Mouse (Mus musculus) ovary, postnatal 10 days (tissue): ENCODE measurements around the gene Pfkfb2.

ENCODE experiments used
- DNase-seq: peaks from one replicate; pipeline ENCODE4 v3.0.0; 2022; ENCODE audit warnings: low spot score

The Pfkfb2 gene

DNA sequence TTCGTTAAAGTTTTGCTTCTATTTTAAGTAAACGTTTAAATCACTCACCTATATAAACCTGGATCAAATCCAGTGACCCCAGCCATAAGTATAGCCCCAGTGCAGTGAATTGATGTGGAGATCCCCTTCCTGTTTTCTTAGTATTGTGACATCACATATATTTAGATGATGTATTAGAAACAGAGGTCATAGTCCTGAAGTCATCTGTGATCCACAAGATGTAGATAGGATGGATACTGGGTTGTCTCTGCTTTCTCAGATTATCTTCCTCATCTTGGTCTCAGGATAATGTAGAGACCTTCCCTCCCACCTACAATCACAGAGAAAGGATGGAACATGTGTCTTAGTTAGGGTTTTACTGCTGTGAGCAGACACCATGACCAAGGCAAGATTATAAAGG lies at the start of gene Pfkfb2:
Gene Pfkfb2, minus strand, starts transcription at position 101 of the 400 bp plus-strand sequence.
- no peak for DNase-seq

DNA sequence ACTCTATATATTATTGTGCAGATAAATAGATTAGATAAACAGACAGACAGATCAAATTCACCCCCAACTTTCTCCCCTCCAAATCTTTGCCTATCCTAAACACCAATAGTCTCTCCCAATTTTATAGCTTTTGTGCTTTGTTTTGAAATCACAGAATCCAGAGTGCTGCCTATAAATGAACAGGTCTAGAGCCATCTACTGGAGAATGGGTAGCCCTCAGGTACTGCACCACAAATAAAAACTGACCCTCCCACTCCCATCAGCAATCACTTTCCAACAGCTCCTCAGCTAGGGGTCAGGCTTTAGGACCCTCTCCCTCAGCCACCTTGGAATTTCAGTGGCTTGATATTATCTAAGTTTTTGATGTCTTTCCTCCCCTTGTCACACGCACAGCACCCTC lies 47.6 kb upstream of the Pfkfb2 start:
- no peak for DNase-seq

DNA sequence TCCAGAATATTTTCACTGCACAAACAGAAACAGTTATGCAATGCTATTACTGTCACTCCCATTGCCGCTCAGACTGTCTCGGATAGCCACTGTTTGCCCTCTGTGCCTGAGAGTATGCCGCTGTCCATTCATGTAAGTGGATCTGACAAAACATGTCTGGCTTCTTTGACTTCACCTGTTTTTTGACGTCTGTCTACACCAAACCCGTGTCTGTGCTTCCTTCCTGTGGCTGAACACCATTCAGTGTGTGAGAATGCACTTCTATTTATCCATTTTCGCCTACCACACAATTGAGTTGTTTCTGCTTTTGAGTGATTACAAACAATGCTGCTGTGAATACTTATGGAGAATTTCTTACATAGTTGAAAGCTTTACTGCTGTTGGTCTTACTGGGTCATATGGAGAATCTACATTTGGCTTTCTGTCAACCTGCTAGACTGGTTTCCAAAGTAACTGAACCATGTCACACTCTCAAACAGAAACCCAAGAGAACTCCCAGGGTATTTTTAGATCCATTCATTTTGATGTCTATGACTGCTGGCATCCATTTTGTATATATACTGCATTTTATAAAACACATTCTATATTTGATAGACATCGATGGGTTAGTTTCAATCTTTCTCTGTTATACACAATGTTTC lies 46.8 kb upstream of the Pfkfb2 start:
- no peak for DNase-seq

DNA sequence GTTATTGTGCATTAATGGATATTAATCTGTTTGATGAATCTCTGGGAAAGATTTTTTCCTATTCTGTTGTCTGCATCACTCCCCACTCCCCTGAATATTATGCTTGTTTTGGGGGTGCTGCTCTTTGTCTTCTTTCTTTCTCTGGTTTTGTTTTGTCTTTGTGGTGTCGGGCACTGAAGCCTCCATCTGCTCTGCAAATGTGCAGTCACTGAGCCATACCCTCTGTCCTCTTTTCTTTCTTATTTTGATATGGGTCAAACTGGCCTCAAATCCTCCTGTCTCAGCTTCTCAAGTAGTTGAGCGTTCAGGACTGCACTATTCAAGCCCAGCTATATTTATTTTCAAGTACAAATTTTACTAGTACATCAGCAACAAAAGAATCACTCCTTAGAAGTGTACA lies 46.2 kb upstream of the Pfkfb2 start:
- DNase-seq, result no peak

DNA sequence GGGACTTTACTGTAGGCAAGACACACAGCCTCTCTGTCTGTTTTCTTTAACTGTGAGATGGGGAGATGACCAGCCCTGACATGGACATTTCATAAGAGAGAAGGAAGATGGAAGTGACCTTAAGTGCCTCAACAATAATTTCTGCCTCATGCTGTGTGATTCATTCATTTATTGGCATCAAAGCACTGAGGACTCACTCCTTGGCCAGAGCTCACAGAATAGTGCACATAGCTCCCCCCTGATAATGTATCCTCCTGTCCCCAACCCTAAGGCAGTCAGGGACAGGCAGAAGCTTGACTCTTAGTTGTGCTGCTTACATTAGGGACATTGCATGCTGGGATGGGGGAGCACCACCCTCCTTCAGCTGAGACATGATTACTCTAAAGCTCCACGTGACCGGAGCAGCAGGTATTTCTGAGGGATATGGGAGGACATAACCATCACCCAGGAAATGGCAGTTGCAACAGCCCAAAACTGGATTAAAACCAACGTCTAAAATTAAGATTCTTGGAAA lies 42.0 kb upstream of the Pfkfb2 start:
- no peak for DNase-seq

DNA sequence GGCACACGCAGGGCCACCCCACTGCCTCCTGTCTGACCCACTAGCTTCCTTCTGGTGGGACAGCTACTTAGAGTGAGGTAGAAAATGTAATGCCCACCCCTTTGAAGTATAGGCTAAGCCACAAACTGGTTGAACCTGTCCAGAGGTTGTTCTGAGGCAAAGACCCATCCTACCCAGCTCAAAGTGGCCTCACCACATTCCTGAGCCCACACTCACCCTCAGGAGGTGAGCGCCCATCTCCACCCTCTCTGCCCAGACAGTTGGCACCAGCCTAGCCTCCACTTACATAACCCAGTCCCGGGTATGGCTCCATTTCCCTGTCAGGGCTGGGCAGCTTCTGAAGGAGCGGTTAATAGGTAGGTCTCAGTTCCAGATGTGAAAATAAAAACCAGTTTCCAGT lies 41.4 kb upstream of the Pfkfb2 start:
- no peak for DNase-seq

DNA sequence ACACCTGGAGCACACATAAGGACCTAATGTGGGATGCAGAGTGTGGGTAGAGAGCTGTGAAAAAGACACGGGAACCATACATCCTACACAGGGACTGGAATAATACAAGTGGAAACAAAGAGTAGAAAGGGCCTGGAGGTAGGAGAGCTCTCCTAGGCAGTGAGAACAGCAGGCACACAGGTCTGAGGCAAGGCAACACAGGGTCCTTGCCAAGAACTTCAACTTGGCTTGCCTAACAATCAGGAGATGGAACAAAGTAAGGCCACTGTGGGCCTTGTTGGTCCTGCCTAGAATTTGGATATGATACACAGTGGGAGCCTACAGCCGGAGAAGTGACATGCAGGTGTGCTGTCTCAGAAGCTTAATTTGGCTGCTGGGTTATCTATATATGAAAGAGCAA lies 40.9 kb upstream of the Pfkfb2 start:
- DNase-seq, result no peak

DNA sequence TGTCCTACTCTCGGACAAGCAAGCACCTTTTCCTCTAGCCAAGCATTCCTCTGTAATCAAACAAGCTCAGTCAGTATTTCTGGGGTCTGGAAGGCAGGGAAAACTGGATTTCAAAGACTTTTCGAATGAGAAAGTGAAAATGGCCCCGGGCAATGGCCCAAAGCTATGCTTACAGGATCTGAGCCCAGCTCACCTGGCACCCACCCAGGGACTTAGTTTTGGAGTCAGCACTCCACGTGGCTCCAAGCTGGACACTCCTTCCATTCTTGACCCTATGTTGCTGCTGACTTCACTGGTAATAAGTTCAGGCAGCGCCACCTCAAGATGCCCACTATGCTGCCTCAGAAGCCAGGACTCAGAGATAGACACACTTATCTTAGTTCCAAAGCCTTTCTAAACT lies 38.0 kb upstream of the Pfkfb2 start:
- no peak for DNase-seq

DNA sequence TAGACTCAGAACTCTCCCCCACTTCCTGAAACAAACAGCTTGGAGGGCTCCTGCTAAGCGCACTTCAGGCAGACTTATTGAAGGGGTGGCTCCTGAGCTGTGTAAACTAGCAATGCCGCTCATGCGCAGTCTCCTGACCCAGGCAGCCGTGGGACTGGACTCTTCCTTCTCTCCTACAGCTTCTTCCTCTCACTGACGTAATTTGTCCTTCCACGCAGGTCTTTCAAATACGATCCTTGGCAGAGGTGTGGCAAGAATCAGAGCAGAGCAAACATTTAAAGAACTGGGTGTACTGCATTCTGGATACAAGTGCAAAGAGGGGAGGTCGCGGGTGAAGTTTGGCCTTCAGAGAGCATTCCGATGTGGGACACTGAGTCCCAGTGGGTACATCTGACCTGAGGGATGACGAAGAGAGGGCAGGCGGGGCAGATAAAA lies 35.0 kb upstream of the Pfkfb2 start:
- no peak for DNase-seq

DNA sequence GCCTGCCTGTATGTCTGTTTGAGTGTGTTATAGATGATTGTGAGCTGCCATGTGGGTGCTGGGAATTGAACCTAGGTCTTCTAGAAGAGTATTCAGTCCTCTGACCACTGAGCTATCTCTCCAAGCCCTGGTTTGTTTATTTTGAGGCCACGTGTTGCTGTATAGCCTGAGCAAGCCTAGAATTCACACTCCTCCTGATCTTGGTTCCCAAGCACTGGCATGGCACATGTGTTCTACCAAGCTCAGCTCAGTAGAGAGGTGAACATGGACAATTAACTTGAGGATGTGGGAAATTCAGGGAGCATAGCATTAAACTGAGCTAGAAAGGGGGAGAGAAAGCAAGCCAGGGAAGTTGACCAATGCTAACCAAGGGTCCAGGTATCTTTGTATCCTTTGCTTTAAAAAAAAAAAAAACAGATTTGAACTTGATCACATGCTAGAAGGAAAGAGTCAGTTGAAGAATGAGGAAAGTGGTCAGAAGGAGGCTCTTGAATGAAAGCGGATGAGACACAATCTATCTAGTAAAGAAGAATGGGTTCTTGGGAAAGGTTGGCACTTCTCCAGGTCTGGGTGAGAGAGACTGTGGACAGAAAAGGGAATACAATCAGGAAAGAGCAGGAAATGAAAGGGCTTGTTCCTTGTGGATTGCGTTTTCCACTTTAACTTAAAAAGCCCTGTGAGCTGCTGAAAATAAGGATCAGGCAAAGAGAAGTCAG lies 33.1 kb upstream of the Pfkfb2 start:
- DNase-seq, result no peak

DNA sequence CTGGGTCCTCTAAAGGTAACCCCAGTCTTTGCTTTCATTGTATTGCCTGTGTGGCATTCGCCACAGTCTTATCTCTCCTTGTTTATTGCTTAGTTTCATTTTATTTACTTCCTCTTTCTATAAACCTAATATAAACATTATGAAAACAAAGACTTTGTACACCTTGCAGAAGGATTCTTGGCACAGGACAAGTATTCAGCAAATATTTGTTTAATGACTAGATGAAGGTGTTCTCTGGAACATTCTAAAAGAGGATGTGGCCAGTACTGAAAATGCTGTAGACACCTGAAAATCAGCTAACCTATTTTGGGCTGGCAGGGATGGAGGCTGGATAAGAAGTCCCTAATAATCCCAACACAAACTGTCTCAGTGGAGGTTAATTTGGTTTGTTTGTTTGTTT lies 32.5 kb upstream of the Pfkfb2 start:
- DNase-seq, result no peak

DNA sequence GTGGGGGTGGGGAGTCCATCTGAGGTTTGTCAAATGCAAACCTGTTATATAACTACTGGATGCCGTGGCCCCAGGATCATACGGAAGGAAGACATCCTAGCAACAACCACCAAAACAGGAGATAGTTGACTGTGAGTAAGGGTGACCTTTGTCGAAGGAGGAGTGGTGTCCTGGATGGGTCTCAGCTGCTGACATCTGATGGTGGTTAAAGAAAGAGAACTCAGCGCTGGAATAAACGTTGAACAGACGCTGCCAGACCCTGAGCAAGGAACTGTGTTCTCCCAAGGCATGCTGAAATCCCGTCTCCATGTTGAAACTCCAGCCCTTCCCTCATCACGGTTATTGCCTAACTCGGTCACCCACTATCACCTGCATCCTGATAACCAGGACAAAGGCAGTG lies 30.6 kb upstream of the Pfkfb2 start:
- DNase-seq, result no peak

DNA sequence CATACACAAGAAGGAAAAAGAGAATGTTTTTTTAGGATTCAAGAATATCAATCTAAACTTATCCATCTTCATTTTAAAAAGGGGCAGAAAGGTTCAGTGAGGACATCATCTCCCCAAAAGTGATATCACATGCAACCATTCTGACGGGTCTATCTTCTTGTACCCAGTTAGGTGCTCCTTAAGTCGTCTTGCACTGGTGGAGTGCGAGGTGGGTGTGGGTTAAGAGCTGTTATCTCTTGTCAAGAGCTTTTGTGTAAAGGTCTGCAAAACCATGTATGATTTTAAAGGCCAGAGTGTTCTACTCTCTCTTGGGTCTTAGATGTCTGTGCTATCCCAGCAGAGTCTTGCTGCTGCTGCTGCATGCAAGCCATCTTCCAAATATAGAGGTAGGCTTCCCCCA lies 17.8 kb upstream of the Pfkfb2 start:
- no peak for DNase-seq

DNA sequence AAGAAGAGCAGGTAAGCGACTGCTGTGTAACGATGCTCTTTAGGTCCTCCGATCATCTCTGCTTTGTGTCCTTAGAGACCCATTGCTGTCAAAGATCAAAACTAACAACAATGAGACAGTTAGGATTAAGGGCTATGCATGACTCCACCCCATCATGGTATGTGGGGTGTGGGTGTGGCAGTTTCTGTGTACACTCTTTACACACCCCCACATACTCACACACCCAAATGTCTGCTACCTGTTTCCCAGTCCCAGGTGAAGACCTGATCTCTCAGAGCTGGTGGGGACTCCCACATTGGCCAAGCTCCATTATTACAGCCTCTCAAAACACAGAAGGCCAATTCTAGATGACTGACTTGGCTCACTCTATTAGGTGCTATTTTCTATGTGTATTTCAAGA lies 16.5 kb upstream of the Pfkfb2 start:
- no peak for DNase-seq

DNA sequence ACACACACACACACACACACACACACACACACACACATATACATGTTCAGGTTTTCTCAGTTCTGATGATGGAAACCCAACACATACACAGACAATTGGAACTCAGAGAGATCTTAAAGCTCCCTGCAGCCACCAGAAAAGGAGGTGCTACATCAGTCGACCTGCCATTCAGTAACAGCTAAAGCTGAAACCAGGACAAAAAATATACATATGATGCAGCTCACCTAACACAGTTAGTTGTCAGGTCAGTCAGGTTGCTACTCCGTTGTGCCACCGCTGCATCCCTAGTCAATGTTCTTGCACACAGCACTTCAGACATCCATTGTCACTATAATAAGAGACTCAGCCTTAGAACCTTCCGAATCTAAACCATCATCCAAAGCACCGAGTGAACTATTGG lies 15.9 kb upstream of the Pfkfb2 start:
- DNase-seq, result no peak

DNA sequence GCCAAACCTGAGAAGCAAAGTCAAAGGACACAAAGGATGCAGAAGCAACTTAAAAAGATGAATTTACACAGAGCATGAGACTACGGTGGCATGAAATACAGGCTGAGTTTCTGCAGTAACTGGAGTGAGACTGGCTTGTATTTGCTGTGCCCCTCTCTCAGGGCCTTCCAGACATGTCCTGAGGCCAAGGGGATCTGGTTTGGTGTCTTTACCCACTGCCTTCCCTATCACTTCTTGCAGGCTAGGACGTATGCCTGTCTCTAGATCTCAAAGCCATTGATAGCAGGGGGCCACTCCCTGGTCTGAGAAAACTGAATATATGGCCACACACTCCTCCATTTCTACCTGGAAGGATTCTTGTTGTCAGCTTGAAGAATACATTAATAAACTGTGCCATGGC lies 15.2 kb upstream of the Pfkfb2 start:
- no peak for DNase-seq

DNA sequence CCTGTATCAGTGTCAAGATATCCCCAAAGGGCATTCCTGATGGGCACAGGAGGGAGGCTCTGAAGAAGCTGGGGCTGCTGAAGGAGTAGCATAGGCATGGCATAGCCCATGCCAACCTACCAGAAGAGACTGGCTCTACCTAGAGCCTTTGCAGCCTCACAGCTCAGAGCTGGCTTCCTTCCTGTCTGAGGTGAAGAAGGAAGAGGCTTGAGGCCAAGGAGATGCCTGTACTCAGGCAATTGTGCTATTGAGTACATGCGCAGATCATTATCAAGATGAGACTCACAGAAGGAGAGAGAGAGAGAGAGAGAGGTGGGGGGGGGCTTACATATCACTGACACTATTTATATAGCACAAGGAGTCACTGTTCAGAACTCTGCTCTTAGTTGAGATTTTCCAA lies 14.7 kb upstream of the Pfkfb2 start:
- no peak for DNase-seq

DNA sequence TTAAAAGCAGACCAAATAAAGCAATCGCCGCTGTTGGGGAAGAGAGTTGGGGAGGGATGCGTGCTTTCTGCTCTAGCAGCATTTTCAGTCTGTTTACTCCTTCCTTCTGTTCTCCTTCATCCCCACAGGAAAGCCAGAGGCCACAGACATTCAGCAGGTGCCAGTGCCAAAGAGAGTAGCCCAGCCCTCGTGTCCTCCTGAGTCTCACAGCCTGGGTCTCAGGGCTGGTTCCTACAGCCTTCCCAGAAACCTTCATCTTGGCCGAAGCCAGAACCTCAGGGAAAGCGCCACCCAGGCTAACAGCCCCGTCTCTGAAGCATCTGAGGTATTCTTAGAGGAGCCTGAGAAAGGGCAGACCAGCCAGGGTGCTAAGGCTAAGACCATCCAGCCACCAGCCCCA lies 13.1 kb upstream of the Pfkfb2 start:
- DNase-seq, result no peak

DNA sequence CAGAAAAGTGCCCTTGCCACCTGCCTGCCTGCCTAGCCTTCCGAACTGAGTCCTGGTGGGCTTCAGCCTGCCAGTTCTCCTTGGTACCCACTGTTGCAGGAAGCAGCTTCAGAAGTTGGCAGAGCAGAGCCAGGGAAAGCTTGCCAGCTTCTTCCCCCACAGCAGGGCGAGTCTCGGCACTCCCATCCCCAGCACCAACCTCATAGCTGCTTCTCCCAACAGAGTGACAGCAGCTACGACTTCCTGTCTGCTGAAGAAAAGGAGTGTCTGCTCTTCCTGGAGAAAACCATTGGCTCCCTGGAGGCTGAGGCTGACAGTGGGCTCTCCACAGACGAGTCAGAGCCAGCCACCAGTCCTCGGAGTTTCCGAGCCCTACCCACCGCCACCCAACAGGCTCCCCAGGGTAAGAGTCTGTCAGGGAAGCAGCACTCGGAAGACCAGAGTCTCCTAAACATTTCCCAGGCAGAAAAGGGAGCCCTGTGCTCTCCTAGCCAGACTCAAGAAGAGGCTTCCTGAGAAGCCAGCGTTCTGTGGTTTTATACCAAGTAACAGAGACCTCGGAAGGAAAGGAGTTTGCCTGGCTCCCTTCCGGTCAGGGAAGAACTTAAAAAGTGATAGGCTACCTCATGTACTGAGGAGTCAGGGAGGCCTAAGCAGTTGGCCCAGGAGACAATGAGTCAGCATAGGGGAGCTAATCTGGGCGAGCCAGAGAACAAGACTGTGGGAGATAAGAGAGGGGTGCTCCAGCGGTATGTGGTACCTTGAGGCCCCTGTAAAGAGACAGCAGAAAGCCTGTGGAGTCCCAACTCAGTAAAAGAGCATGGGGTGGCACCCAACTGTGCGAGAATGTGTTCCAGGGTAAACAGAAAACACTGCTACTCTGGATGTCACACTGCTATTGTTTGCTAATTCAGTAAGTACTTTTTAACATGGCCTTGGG lies 12.0 kb upstream of the Pfkfb2 start:
- DNase-seq, result no peak

DNA sequence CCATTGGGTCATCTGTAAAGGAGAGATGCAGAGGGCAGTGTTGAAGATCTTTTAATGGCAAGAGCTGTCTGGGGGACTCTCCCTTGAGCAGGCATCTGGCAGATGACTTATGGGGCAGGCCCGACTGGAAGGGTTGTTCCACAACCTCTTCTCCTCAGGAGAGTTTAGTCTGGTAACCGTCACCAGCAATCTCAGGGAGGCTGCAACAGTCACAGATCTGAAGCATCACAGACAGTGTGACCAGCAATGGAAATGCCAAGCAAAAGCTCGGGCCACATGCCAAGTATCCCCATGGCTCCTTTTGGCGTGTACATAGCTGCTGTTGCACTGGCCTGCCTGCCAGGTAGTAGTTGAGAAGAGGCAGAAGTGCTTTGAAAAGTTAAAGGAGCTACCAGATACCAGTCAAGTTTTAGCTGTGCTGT lies 11.2 kb upstream of the Pfkfb2 start:
- DNase-seq, result no peak

DNA sequence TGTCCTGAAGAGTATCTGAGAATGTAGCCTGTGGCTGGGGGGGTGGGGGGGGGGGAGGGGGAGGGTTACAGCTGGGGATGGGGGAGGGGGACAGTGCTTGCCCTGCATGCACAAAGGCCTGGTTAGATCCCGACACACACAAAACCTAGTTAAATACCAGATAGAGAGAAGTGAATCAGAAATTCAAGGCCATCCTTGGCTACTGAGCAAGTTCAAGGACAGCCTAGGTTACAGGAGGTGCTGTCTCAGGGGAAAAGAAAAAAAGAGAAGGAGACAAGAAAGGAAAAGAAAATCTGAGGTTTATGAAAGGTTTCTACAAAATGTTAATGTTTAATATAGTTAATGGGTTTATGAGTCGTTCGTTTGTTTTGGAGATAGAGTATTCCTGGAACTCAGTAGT lies 10.6 kb upstream of the Pfkfb2 start:
- no peak for DNase-seq

DNA sequence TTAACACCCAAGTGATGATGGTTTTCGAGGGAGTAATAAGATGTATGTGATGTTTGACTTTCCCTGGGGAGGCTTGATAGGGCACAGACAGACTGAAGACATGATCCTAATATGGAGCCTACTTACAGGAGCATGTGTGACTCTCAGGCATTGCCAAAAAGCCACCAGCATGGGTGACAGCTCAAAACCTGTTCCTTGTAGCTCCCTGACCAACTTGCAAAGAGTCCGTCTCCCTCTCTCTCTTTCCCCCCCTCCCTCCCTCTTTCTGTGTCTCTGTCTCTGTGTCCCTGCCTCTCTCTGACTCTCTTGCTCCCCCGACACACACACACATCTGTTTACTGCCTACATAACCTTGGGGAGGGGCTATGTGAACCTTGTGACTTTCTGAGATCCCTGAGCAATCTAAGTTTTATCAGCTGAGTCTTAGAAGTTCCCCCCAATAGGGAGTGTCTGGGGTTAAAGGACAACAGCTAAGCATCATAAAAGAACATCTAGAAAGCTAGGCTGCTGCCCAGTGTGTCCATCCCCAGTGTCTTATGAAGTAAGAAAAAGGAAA lies 9.6 kb upstream of the Pfkfb2 start:
- DNase-seq, result no peak
